Mouse (Mus musculus) C2C12 (cell line): Measurements from ENCODE around the gene Prkce.

Experiments used
- CEBPB ChIP-seq: IDR thresholded peaks from one replicate; pipeline ENCODE4 v1.6.1; 2011; ENCODE audit warnings: low read depth, mild to moderate bottlenecking, control low read depth, moderate library complexity
- CTCF ChIP-seq: IDR thresholded peaks from one replicate; pipeline ENCODE4 v1.5.1; 2011; ENCODE audit not compliant: control insufficient read depth, insufficient read depth, insufficient read length
- FOSL1 ChIP-seq: IDR thresholded peaks from one replicate; pipeline ENCODE4 v1.8.0; 2011; ENCODE audit warnings: mild to moderate bottlenecking, low read length; ENCODE audit not compliant: poor library complexity, insufficient read depth, severe bottlenecking
- MAX ChIP-seq: IDR thresholded peaks from one replicate; pipeline ENCODE4 v1.6.1; 2011; ENCODE audit warnings: mild to moderate bottlenecking, control low read depth
- MYOD1 ChIP-seq: IDR thresholded peaks from one replicate; pipeline ENCODE4 v1.6.1; 2011; ENCODE audit warnings: low read depth; ENCODE audit not compliant: control insufficient read depth, insufficient read length
- MYOG ChIP-seq: IDR thresholded peaks from one replicate; pipeline ENCODE4 v1.6.1; 2011; ENCODE audit not compliant: control insufficient read depth, insufficient read length; ENCODE audit errors: extremely low read depth
- USF1 ChIP-seq: IDR thresholded peaks from one replicate; pipeline ENCODE4 v1.6.1; 2011; ENCODE audit warnings: low read depth, mild to moderate bottlenecking, control low read depth, moderate library complexity

- TF ChIP-seq CTCF (no peak), MAX (no peak), MYOG (no peak), CEBPB (no peak), FOSL1 (no peak), USF1 (no peak), MYOD1 (no peak)
Measured at GRCm38 (mm10) chr17:86509871-86510270, 342.3 kb downstream of the Prkce start.
